Mouse (Mus musculus): Measurements from ENCODE around the gene Traf5. TPM values are rescaled to one million over a fixed set of nuclear protein-coding genes. Genes with fewer than 3 reads are reported as not detected.
A peak's percentile ranks its signal among the peaks of the same experiment; 100 is the strongest.

Gene Traf5
- polyA plus RNA-seq (2015; fragmentation: Nextera tagmentation; extraction: Ambion mirVana) = 20.0 and 20.8 TPM in 2 replicates

- Histone ChIP-seq H3K27ac (peak within 1 kb of the TSS; percentile 82), H3K27me3 (no peaks in the 10 kb centered on the region), H3K36me3 (no peaks in the 10 kb centered on the region), H3K4me1 (peaks cover 30% of the 10 kb centered on the region), H3K9ac (peak within 1 kb of the TSS; percentile 70), H3K4me3 (replicated peaks) (peak within 1 kb of the TSS; percentile 64), H3K4me2 (peak within 1 kb of the TSS; percentile 74), H3K9me3 (replicated peaks) (no peaks in the 10 kb centered on the region)
- under 1% methylated on average over 63 of the region's 63 CpGs for WGBS
- ATAC-seq (replicated peaks; ENCODE audit: low FRiP score) = peak; percentile 99
Observed at GRCm38 (mm10) chr1:192091806-192092772, at the start of gene Traf5. Traf5 (minus strand) TSS chr1:192092559.

DNA sequence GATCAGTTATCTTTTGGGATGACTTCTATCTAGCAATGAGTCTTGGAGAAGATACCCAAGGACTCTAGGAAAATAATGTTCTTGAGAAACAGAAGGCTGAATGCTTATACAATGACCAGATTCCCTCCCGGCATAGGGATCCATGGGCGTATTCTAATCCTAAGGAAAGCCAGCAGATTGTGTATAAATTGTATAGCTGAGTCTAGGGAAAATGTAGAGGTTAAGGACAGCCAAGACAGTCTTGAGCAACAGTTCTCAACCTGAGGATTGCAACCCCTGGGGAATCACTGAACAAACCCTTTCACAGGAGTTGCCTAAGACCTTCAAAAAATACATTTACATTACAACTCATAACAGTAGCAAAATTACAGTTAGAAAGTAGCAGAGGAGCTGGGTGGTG, 48.0 kb upstream of the Traf5 start:
- Histone ChIP-seq H3K4me1 (peaks cover 17% of the 10 kb centered on the region), H3K9me3 (replicated peaks) (0 out of 2 replicates have a peak, but pooled peaks cover 3% of the 10 kb centered on the region), H3K36me3 (no peaks in the 10 kb centered on the region), H3K4me3 (replicated peaks) (no peak overlapping the region), H3K9ac (no peak overlapping the region), H3K27me3 (no peaks in the 10 kb centered on the region), H3K4me2 (no peak overlapping the region), H3K27ac (no peak overlapping the region)
- 99% methylated on average over 2 of the region's 2 CpGs for WGBS
- ATAC-seq (replicated peaks; ENCODE audit: low FRiP score) = no peak

DNA sequence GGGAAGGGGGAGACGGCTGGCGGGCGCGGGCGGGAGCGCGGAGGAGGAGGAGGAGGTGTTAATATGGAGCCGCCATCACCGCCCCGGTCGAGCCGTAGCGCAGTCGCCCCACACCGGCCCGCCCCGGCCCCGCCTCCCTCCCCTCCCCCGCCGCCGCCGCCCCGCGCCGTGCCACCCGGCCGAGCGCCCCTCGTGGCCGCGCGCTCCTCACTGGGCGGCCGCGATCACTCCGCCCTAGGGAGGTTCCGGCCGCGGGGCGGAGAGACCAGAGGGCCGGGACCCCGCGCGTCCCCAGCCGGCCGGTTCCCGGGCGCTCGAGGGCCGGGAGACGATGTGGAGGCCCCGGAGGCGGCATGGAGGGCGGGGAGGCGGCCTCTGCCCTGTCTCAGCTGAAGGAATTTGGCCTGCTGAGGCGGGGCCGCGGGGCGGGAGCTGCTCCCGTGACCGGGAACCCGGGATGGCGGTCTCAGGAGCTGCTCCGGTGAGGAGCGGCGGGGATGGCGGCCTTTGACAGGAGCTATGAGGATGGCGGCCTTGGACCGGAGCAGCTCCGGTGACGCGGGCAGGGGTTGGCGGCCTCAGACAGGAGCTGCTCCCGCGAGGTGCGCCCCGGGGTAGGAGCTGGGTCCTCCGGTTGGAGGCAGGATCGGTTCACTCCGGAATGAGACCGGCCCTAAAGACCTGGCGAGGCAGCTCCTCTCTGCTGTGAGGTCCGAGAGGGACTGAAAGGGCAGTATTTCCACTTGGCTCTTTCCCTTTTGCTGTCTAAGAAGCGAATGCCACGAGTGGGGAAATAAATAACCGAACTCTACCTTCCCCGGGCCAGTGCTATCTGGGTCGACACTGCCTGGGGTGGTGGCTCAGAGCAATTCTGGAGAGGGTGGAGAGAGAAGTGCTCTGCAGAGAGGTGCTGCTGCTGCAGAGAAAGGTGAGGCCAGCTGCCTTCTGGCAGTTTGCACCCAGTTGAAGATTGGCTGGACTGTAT, 45.9 kb upstream of the Traf5 start, which contains the start of gene Rcor3:
TSS of gene Rcor3 (minus strand) at position 137 of the 985 bp plus-strand sequence.
- Histone ChIP-seq H3K27ac (peak within 1 kb of the TSS; percentile 98), H3K4me3 (replicated peaks) (peak within 1 kb of the TSS; percentile 87), H3K9me3 (replicated peaks) (no peaks in the 10 kb centered on the region), H3K27me3 (no peaks in the 10 kb centered on the region), H3K36me3 (peaks cover 4% of the 10 kb centered on the region; the same call in 1 of the 2 replicates), H3K4me2 (peak within 1 kb of the TSS; percentile 98), H3K4me1 (peaks cover 17% of the 10 kb centered on the region), H3K9ac (peak within 1 kb of the TSS; percentile 94)
- peak; percentile 90 for ATAC-seq (replicated peaks; ENCODE audit: low FRiP score)
- WGBS = under 1% methylated on average over 64 of the region's 88 CpGs

DNA sequence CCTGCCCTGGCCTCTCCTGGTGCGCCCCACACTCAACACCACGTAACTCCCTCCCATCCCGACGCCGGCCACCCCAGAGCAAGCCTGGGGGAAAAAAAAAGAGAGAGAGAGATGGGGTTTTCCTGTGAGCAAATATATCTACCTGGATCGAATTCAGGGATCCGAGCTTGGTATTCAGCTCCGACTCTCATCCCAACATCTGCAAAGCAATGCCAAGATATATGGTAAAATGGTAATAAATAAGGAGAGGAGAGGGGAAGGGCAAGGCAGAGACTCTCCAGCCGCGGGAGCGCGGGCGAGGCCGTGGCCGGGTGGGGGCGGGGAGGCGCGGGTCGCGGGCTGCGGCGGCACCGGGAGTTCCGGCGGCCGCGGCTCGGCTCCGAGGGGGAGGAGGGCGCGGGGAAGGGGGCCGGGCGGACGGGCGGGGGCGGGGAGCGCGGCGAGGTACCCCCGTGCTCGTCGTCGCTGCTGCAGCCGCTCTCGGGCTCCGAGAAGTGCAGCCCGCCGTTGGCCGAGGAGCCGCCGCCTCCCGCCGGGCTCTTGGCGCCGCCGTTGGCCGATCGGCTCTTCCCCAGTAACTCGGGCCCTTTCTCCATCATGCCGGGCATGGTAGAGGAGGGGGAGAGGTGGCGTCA, 45.0 kb upstream of the Traf5 start:
- 0% methylated on average over 26 of the region's 61 CpGs for WGBS
- Histone ChIP-seq H3K27ac (peak overlapping the region; percentile 98), H3K4me2 (peak overlapping the region; percentile 98), H3K4me3 (replicated peaks) (peak overlapping the region; percentile 87), H3K36me3 (peaks cover 4% of the 10 kb centered on the region; the same call in 1 of the 2 replicates), H3K4me1 (peaks cover 17% of the 10 kb centered on the region), H3K9me3 (replicated peaks) (no peaks in the 10 kb centered on the region), H3K9ac (peak overlapping the region; percentile 94), H3K27me3 (no peaks in the 10 kb centered on the region)
- ATAC-seq (replicated peaks; ENCODE audit: low FRiP score) = peak; percentile 17; the same call in 1 of the 2 replicates

DNA sequence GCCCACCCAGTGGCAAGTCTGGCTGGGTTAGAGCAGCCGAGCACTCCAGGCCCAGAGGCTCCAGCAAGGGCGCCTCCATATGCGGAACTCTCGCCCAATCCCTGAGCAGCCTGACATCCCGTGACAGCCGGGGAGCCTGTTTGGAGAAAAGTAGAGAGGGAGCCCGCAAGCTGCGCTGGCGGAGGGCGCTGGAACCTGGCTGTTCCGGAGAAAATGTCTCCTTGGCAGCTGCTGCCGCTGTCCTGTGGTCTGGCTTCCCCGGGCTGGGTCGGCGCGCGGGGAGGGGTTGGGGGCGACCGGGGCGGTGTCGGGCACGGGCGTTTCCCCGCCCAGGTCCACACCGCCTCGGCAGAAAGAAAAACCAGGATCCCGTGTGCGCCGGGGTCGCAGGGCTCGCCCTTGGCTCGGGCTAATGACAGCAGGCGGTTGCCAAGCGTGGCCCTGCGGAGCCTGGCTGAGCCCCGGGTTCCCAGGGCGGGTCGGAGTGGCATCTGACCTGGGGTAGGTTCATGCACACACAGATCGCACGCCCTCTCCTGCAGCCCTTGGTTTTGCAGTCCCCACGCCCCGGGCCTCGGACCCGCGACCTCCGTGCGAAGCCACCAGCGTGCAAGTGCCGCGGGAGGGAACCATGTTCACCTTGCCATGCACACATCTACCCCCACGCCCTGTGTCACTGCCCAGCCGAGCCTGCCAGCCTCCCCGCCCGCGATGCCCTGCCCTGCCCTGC, 44.4 kb upstream of the Traf5 start:
- H3K4me3 ChIP-seq (replicated peaks) = peak overlapping the region; percentile 87
- peak overlapping the region; percentile 94 for H3K9ac ChIP-seq
- peaks cover 4% of the 10 kb centered on the region; the same call in 1 of the 2 replicates for H3K36me3 ChIP-seq
- H3K4me2 ChIP-seq = peak overlapping the region; percentile 98
- no peaks in the 10 kb centered on the region for H3K27me3 ChIP-seq
- no peaks in the 10 kb centered on the region for H3K9me3 ChIP-seq (replicated peaks)
- WGBS = under 1% methylated on average over 52 of the region's 55 CpGs
- peak overlapping the region; percentile 98 for H3K27ac ChIP-seq
- peak; percentile 89 for ATAC-seq (replicated peaks; ENCODE audit: low FRiP score)
- H3K4me1 ChIP-seq = peaks cover 17% of the 10 kb centered on the region

- Histone ChIP-seq H3K4me3 (replicated peaks) (no peak overlapping the region), H3K27me3 (no peaks in the 10 kb centered on the region), H3K36me3 (peaks cover 37% of the 10 kb centered on the region), H3K9me3 (replicated peaks) (no peaks in the 10 kb centered on the region), H3K27ac (no peak overlapping the region), H3K4me1 (no peaks in the 10 kb centered on the region), H3K4me2 (no peak overlapping the region), H3K9ac (no peak overlapping the region)
- no peak for ATAC-seq (replicated peaks; ENCODE audit: low FRiP score)
- WGBS = 97% methylated on average over 1 of the region's 1 CpGs
Observed at GRCm38 (mm10) chr1:192130202-192130601, 37.8 kb upstream of the Traf5 start.

DNA sequence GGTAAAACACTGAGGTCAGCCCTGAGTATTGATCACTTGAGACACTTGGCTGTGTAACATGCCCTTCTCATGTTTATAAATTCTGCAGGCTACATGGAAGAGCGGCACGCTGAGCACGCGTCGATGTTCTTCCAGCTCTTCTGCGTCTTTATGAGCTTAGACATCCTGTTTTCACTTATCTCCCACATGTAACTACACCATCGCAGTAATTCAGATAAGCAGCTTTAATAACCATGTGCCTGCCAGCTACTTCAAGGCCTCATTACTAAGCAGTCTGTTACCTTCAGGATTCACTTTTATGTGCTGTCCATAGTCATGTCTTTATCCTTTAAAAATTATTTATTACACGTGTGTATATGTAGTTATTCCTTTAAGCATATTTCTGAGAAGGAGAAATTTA, 36.0 kb upstream of the Traf5 start:
- ATAC-seq (replicated peaks; ENCODE audit: low FRiP score) = no peak

DNA sequence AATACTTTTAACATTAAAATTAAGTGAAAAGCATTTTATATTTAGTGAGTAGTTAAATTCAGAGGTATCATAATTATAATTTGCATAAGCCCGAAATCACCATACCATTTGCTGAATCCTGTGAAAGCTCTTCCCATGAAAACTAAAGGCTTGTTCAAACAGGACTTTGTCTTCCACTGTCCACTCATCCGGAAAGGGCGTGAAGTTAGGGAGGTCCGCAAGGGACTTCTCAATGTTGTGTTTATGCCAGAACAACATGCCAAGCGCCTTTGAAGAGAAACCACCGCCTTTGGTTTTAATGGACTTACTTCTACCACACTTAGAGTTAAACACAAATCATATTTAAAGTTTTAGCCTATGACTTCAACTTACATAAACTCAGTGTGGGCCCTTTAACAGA, 33.4 kb upstream of the Traf5 start:
- H3K4me1 ChIP-seq = no peaks in the 10 kb centered on the region
- no peak overlapping the region for H3K4me3 ChIP-seq (replicated peaks)
- H3K9ac ChIP-seq = no peak overlapping the region
- no peak for ATAC-seq (replicated peaks; ENCODE audit: low FRiP score)
- no peak overlapping the region for H3K4me2 ChIP-seq
- peaks cover 76% of the 10 kb centered on the region for H3K36me3 ChIP-seq
- no peaks in the 10 kb centered on the region for H3K9me3 ChIP-seq (replicated peaks)
- H3K27me3 ChIP-seq = no peaks in the 10 kb centered on the region
- WGBS = 85% methylated on average over 6 of the region's 6 CpGs
- no peak overlapping the region for H3K27ac ChIP-seq

More for the DNA sequence above, 36.0 kb upstream of the Traf5 start:
- peaks cover 52% of the 10 kb centered on the region for H3K36me3 ChIP-seq
- H3K4me3 ChIP-seq (replicated peaks) = no peak overlapping the region
- WGBS = 93% methylated on average over 8 of the region's 8 CpGs
- no peak overlapping the region for H3K4me2 ChIP-seq
- no peaks in the 10 kb centered on the region for H3K27me3 ChIP-seq
- no peaks in the 10 kb centered on the region for H3K9me3 ChIP-seq (replicated peaks)
- no peak overlapping the region for H3K9ac ChIP-seq
- no peaks in the 10 kb centered on the region for H3K4me1 ChIP-seq
- no peak overlapping the region for H3K27ac ChIP-seq

DNA sequence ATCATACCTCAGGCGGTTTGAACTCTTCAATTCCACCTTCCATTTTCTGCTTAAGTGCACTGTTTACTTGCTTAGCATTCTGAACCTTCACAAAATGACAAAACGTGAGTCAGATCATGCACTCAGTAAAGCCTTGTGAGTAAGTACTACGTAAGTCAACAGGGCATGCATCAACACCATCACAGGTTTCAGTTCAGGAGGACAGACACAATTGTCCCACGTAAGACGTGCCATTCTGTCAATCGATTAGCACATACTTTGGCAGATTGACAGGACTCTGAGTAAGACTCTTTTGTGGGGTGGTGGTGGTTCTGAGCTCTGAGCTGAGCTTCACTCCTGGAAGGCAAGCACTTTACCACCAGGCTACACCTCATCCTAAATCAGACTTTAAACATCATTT, 23.9 kb upstream of the Traf5 start:
- H3K27me3 ChIP-seq = no peaks in the 10 kb centered on the region
- H3K9me3 ChIP-seq (replicated peaks) = no peaks in the 10 kb centered on the region
- peaks cover 88% of the 10 kb centered on the region for H3K36me3 ChIP-seq
- H3K4me1 ChIP-seq = no peaks in the 10 kb centered on the region
- H3K9ac ChIP-seq = no peak overlapping the region
- 95% methylated on average over 6 of the region's 6 CpGs for WGBS
- no peak overlapping the region for H3K27ac ChIP-seq
- H3K4me3 ChIP-seq (replicated peaks) = no peak overlapping the region
- no peak overlapping the region for H3K4me2 ChIP-seq
- no peak for ATAC-seq (replicated peaks; ENCODE audit: low FRiP score)

- Histone ChIP-seq H3K36me3 (peaks cover 86% of the 10 kb centered on the region), H3K9me3 (replicated peaks) (no peaks in the 10 kb centered on the region), H3K4me1 (no peaks in the 10 kb centered on the region), H3K4me2 (no peak overlapping the region), H3K27ac (no peak overlapping the region), H3K27me3 (no peaks in the 10 kb centered on the region), H3K9ac (no peak overlapping the region), H3K4me3 (replicated peaks) (no peak overlapping the region)
- WGBS = 84% methylated on average over 1 of the region's 1 CpGs
- no peak for ATAC-seq (replicated peaks; ENCODE audit: low FRiP score)
Observed at GRCm38 (mm10) chr1:192115378-192115777, 23.0 kb upstream of the Traf5 start.

DNA sequence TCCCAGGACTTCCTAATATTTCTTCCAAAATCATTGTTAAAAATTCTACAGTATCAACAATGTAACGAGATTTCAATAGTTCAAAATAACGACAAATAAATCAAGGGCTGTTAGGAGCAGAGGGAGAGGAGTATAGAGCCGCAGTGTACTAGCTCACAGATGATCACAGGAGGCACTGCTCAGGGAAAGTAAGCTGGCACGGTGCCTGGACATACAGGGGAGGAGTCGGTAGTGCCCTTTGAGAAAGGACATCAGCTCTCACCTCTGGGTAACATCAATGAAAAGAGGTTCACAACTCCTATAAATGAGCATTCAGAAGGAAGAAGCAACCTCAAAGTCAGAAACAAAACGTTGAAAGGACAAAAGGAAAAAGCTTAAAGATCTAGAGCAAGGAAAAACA, 16.8 kb upstream of the Traf5 start:
- H3K4me3 ChIP-seq (replicated peaks) = no peak overlapping the region
- no peaks in the 10 kb centered on the region for H3K9me3 ChIP-seq (replicated peaks)
- no peak overlapping the region for H3K4me2 ChIP-seq
- H3K9ac ChIP-seq = no peak overlapping the region
- peaks cover 66% of the 10 kb centered on the region for H3K36me3 ChIP-seq
- ATAC-seq (replicated peaks; ENCODE audit: low FRiP score) = no peak
- no peaks in the 10 kb centered on the region for H3K27me3 ChIP-seq
- 63% methylated on average over 6 of the region's 6 CpGs for WGBS
- no peaks in the 10 kb centered on the region for H3K4me1 ChIP-seq
- no peak overlapping the region for H3K27ac ChIP-seq
